Mouse (Mus musculus) liver, adult 2 months (tissue): ENCODE measurements around the gene Gm884. TPM values are rescaled to one million over a fixed set of nuclear protein-coding genes. Genes with fewer than 3 reads are reported as not detected.

Source experiments
- DNase-seq: peaks from one replicate; pipeline ENCODE4 v3.0.0-alpha.2; 2011; ENCODE audit warnings: low read depth, low spot score; ENCODE audit errors: extremely low read depth
- H3K27ac ChIP-seq: fragments of 200-500 bp; replicated peaks from 2 replicates; pipeline ENCODE4 v1.5.1; 2012; ENCODE audit warnings: low read depth, mild to moderate bottlenecking, control low read depth, inconsistent platforms, low read length; ENCODE audit not compliant: insufficient read depth
- H3K27me3 ChIP-seq: fragments of 200-500 bp; 2 replicates; pipeline ENCODE4 v1.6.1; 2012; ENCODE audit warnings: mild to moderate bottlenecking, moderate library complexity, low read length, inconsistent platforms; ENCODE audit not compliant: control insufficient read depth, insufficient read depth
- H3K36me3 ChIP-seq: fragments of 200-500 bp; 2 replicates; pipeline ENCODE4 v1.6.1; 2012; ENCODE audit warnings: low read length, inconsistent platforms; ENCODE audit not compliant: control insufficient read depth, insufficient read depth
- H3K4me1 ChIP-seq: fragments of 200-500 bp; 2 replicates; pipeline ENCODE4 v1.6.1; 2011; ENCODE audit warnings: low read length; ENCODE audit not compliant: control insufficient read depth, insufficient read depth
- H3K4me3 ChIP-seq: fragments of 200-500 bp; 2 replicates; pipeline ENCODE4 v1.5.1; 2011; ENCODE audit warnings: low read depth, mild to moderate bottlenecking, control low read depth, low read length, moderate library complexity; ENCODE audit not compliant: insufficient read depth
- H3K79me2 ChIP-seq: fragments of 200-500 bp; 2 replicates; pipeline ENCODE4 v1.6.1; 2012; ENCODE audit warnings: inconsistent platforms, mild to moderate bottlenecking, low read length, moderate library complexity; ENCODE audit not compliant: control insufficient read depth, insufficient read depth
- H3K9ac ChIP-seq: fragments of 200-500 bp; 2 replicates; pipeline ENCODE4 v1.6.1; 2012; ENCODE audit warnings: low read depth, mild to moderate bottlenecking, control low read depth, inconsistent platforms, low read length
- CTCF ChIP-seq: fragments of 200-500 bp; IDR thresholded peaks from 2 replicates; pipeline ENCODE4 v1.5.1; 2011; ENCODE audit warnings: low read depth, low read length, control low read depth
- POLR2A ChIP-seq: fragments of 200-500 bp; IDR thresholded peaks from 2 replicates; pipeline ENCODE4 v1.6.1; 2011; ENCODE audit warnings: low read length, control low read depth; ENCODE audit not compliant: insufficient read depth; ENCODE audit errors: extremely low read depth
- WGBS: fragments of 180-500 bp; shearing (Covaris S2); methylation state at CpG from one replicate; pipeline ENCODE4 v1.1.7; 2018; 5-methylcytosine and 5-hydroxymethylcytosine counted together
- polyA plus RNA-seq: library from polyadenylated mRNA; depleted of rRNA; stranded (reverse); fragments of >200 nt; gene quantifications from 2 replicates; pipeline ENCODE4 v1.2.3, GENCODE M21; 2012
- total RNA-seq: library from RNA; depleted of rRNA; stranded (reverse); fragments of >200 nt; gene quantifications from 2 replicates; pipeline ENCODE4 v1.2.3, GENCODE M21; 2014

Gm884 gene
- total and polyA plus RNA-seq, 2 experiments = not detected

GRCm38 (mm10) chr11:103649301-103649982, 28.5 kb upstream of the Gm884 start, which contains the start of gene Rprml:
Rprml (plus strand) TSS chr11:103649570.
- H3K79me2 ChIP-seq = no peaks in the 10 kb centered on the region
- no peak within 1 kb of the TSS for H3K27ac ChIP-seq
- TF ChIP-seq POLR2A (no peak), CTCF (no peak)
- H3K4me3 ChIP-seq = no peak within 1 kb of the TSS
- H3K4me1 ChIP-seq = no peaks in the 10 kb centered on the region
- 1% methylated on average over 71 of the region's 71 CpGs for WGBS
- peaks cover 18% of the 10 kb centered on the region for H3K27me3 ChIP-seq
- no peak within 1 kb of the TSS for H3K9ac ChIP-seq
- DNase-seq = no peak
- no peaks in the 10 kb centered on the region for H3K36me3 ChIP-seq

GRCm38 (mm10) chr11:103648656-103649055, 27.7 kb upstream of the Gm884 start:
- no peak for DNase-seq
- TF ChIP-seq POLR2A (no peak), CTCF (no peak)
- Histone ChIP-seq H3K27ac (no peak overlapping the region), H3K4me3 (no peak overlapping the region), H3K79me2 (no peaks in the 10 kb centered on the region), H3K4me1 (no peaks in the 10 kb centered on the region), H3K9ac (no peak overlapping the region), H3K36me3 (no peaks in the 10 kb centered on the region), H3K27me3 (peaks cover 18% of the 10 kb centered on the region)
- 46% methylated on average over 7 of the region's 7 CpGs for WGBS

GRCm38 (mm10) chr11:103647921-103648620, 27.1 kb upstream of the Gm884 start:
- Histone ChIP-seq H3K79me2 (no peaks in the 10 kb centered on the region), H3K9ac (no peak overlapping the region), H3K27ac (no peak overlapping the region), H3K27me3 (peaks cover 18% of the 10 kb centered on the region), H3K36me3 (no peaks in the 10 kb centered on the region), H3K4me1 (no peaks in the 10 kb centered on the region), H3K4me3 (no peak overlapping the region)
- DNase-seq = no peak
- TF ChIP-seq POLR2A = no peak
- TF ChIP-seq CTCF = no peak
- WGBS = 14% methylated on average over 11 of the region's 11 CpGs

GRCm38 (mm10) chr11:103646301-103646700, 25.4 kb upstream of the Gm884 start:
- peaks cover 16% of the 10 kb centered on the region for H3K27me3 ChIP-seq
- whole genome bisulfite sequencing = 80% methylated on average over 6 of the region's 6 CpGs
- no peak for DNase-seq

GRCm38 (mm10) chr11:103645731-103646130, 24.8 kb upstream of the Gm884 start:
- H3K36me3 ChIP-seq = no peaks in the 10 kb centered on the region
- no peak for TF ChIP-seq CTCF
- no peak for TF ChIP-seq POLR2A
- 52% methylated on average over 8 of the region's 8 CpGs for WGBS
- no peak overlapping the region for H3K27ac ChIP-seq
- no peaks in the 10 kb centered on the region for H3K79me2 ChIP-seq
- no peak overlapping the region for H3K9ac ChIP-seq
- H3K4me3 ChIP-seq = no peak overlapping the region
- H3K4me1 ChIP-seq = no peaks in the 10 kb centered on the region
- DNase-seq = no peak
- H3K27me3 ChIP-seq = peaks cover 17% of the 10 kb centered on the region

More at GRCm38 (mm10) chr11:103646301-103646700, 25.4 kb upstream of the Gm884 start:
- H3K9ac ChIP-seq = no peak overlapping the region
- no peaks in the 10 kb centered on the region for H3K4me1 ChIP-seq
- TF ChIP-seq POLR2A (no peak), CTCF (no peak)
- no peaks in the 10 kb centered on the region for H3K79me2 ChIP-seq
- H3K4me3 ChIP-seq = no peak overlapping the region
- H3K36me3 ChIP-seq = no peaks in the 10 kb centered on the region
- H3K27ac ChIP-seq = no peak overlapping the region

GRCm38 (mm10) chr11:103643211-103643610, 22.3 kb upstream of the Gm884 start:
- no peak overlapping the region for H3K27ac ChIP-seq
- no peak for DNase-seq
- no peaks in the 10 kb centered on the region for H3K79me2 ChIP-seq
- TF ChIP-seq CTCF = no peak
- no peak for TF ChIP-seq POLR2A
- H3K27me3 ChIP-seq = peaks cover 6% of the 10 kb centered on the region; the same call in 1 of the 2 replicates
- H3K9ac ChIP-seq = no peak overlapping the region
- H3K36me3 ChIP-seq = no peaks in the 10 kb centered on the region
- H3K4me1 ChIP-seq = no peaks in the 10 kb centered on the region
- no peak overlapping the region for H3K4me3 ChIP-seq
- WGBS = 77% methylated on average over 9 of the region's 9 CpGs
